Mouse (Mus musculus) embryonic facial prominence, embryonic 13.5 days (tissue): ENCODE results near the gene Zdhhc20. TPM values are rescaled to one million over a fixed set of nuclear protein-coding genes. Genes with fewer than 3 reads are reported as not detected.

Source experiments
- ATAC-seq: fragments of 200-750 bp; cut with Nextera tagmentation; 2 replicates; pipeline ENCODE4 v1.8.0; 2017; ENCODE audit warnings: low read depth; ENCODE audit not compliant: insufficient number of reproducible peaks, insufficient read depth, low FRiP score, low TSS enrichment
- H3K27ac ChIP-seq: fragments of 300-500 bp; sonication (generic); 2 replicates; pipeline ENCODE4 v1.5.1; 2015; ENCODE audit warnings: moderate library complexity, mild to moderate bottlenecking, inconsistent platforms
- H3K27me3 ChIP-seq: fragments of 300-500 bp; sonication (generic); 2 replicates; pipeline ENCODE4 v1.6.1; 2015; ENCODE audit warnings: mild to moderate bottlenecking, inconsistent platforms
- H3K36me3 ChIP-seq: fragments of 300-500 bp; sonication (generic); 2 replicates; pipeline ENCODE4 v1.6.1; 2015; ENCODE audit warnings: mild to moderate bottlenecking, inconsistent platforms
- H3K4me1 ChIP-seq: fragments of 300-500 bp; sonication (generic); 2 replicates; pipeline ENCODE4 v1.6.1; 2015; ENCODE audit warnings: inconsistent platforms
- H3K4me2 ChIP-seq: fragments of 300-500 bp; sonication (generic); 2 replicates; pipeline ENCODE4 v1.6.1; 2015; ENCODE audit warnings: moderate library complexity, mild to moderate bottlenecking, inconsistent platforms
- H3K4me3 ChIP-seq: fragments of 300-500 bp; sonication (generic); 2 replicates; pipeline ENCODE4 v1.5.1; 2015; ENCODE audit warnings: mild to moderate bottlenecking, inconsistent platforms
- H3K9ac ChIP-seq: fragments of 300-500 bp; sonication (generic); 2 replicates; pipeline ENCODE4 v1.6.1; 2015; ENCODE audit warnings: mild to moderate bottlenecking, inconsistent platforms
- H3K9me3 ChIP-seq: fragments of 300-500 bp; sonication (generic); 2 replicates; pipeline ENCODE4 v1.6.1; 2016; ENCODE audit warnings: inconsistent platforms
- WGBS: fragments of 180-500 bp; shearing (Covaris S2); methylation state at CpG from one replicate; pipeline ENCODE4 v1.1.7; 2015; ENCODE audit warnings: mixed read lengths; 5-methylcytosine and 5-hydroxymethylcytosine counted together
- microRNA-seq: library from miRNA; unstranded; fragments of <30 nt; microRNA quantifications from one replicate; pipeline ENCODE4, GENCODE M21; 2016
- polyA plus RNA-seq: library from polyadenylated mRNA; unstranded; fragments of >200 nt; fragmentation: Nextera tagmentation; extraction: Ambion mirVana; gene quantifications from 2 replicates; pipeline ENCODE4 v1.2.1, GENCODE M21; 2015

The Zdhhc20 gene
- polyA plus RNA-seq, 1 experiment from 2014 or later, result 85.5 TPM

- no peak overlapping the region for H3K4me2 ChIP-seq
- H3K4me1 ChIP-seq, result no peaks in the 10 kb centered on the region
- no peak overlapping the region for H3K4me3 ChIP-seq
- H3K9me3 ChIP-seq, result no peaks in the 10 kb centered on the region
- no peaks in the 10 kb centered on the region for H3K27me3 ChIP-seq
- H3K36me3 ChIP-seq, result peaks cover 84% of the 10 kb centered on the region
- WGBS, result 86% methylated on average over 2 of the region's 2 CpGs
- no peak overlapping the region for H3K27ac ChIP-seq
- ATAC-seq, result no peak
- no peak overlapping the region for H3K9ac ChIP-seq
Measured at GRCm38 (mm10) chr14:57810886-57811285, 79.2 kb downstream of the Zdhhc20 start.

DNA sequence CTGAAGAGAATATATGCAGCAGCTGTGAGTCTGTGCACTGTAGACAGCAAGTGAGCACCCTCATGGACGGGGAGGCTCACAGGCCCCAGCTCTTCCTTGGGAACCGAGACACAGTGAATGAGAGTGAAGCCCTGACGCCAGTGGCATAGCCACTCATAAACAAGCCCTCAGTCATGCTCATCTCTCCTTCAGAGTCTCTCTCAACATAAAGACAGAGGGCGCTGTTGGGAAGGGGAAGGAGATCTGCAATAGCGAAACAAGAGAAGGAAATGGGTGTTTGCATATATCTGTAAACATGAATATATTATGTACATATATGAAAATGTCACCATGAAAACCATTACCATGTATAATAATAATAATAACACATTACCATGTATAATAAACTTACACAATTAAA lies 81.5 kb downstream of the Zdhhc20 start:
- Histone ChIP-seq H3K9ac (no peak overlapping the region), H3K9me3 (no peaks in the 10 kb centered on the region), H3K4me3 (no peak overlapping the region), H3K36me3 (peaks cover 91% of the 10 kb centered on the region), H3K27me3 (no peaks in the 10 kb centered on the region), H3K4me2 (no peak overlapping the region), H3K4me1 (no peaks in the 10 kb centered on the region), H3K27ac (no peak overlapping the region)
- 74% methylated on average over 5 of the region's 5 CpGs for WGBS
- no peak for ATAC-seq

DNA sequence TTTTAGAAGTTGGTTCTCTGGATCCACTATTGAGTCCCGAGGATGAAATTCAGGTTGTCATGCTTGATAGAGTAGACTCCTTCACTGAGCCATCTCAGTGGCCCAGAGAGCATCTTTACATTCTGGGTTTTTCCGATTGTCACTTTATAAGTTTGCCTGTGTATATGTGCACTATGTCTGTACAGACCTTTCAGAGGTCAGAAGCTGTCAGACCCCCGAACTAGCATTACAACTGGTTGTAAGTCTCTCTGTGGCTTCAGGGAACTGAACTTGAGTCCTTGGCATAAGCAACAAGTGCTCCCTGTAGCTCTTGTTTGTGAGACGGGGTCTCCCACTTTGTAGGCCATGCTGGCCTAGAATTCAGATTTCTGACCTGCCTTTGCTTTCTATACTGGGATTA lies 86.3 kb downstream of the Zdhhc20 start:
- no peak overlapping the region for H3K9ac ChIP-seq
- H3K27ac ChIP-seq, result no peak overlapping the region
- no peak for ATAC-seq
- no peaks in the 10 kb centered on the region for H3K27me3 ChIP-seq
- no peak overlapping the region for H3K4me2 ChIP-seq
- WGBS, result 86% methylated on average over 4 of the region's 4 CpGs
- peaks cover 10% of the 10 kb centered on the region for H3K4me1 ChIP-seq
- no peak overlapping the region for H3K4me3 ChIP-seq
- H3K36me3 ChIP-seq, result peaks cover 71% of the 10 kb centered on the region
- no peaks in the 10 kb centered on the region for H3K9me3 ChIP-seq

- Histone ChIP-seq H3K9ac (peak within 1 kb of the TSS; percentile 90), H3K36me3 (peaks cover 18% of the 10 kb centered on the region), H3K27ac (peak within 1 kb of the TSS; percentile 71), H3K4me3 (peak within 1 kb of the TSS; percentile 81), H3K4me2 (peak within 1 kb of the TSS; percentile 80), H3K27me3 (no peaks in the 10 kb centered on the region), H3K4me1 (peaks cover 10% of the 10 kb centered on the region), H3K9me3 (no peaks in the 10 kb centered on the region)
- WGBS, result under 1% methylated on average over 94 of the region's 99 CpGs
- ATAC-seq, result peak; percentile 91
Measured at GRCm38 (mm10) chr14:57797991-57798931, 91.8 kb downstream of the Zdhhc20 start, which contains the start of gene Sap18. Gene Sap18, plus strand, starts transcription at chr14:57798180.

DNA sequence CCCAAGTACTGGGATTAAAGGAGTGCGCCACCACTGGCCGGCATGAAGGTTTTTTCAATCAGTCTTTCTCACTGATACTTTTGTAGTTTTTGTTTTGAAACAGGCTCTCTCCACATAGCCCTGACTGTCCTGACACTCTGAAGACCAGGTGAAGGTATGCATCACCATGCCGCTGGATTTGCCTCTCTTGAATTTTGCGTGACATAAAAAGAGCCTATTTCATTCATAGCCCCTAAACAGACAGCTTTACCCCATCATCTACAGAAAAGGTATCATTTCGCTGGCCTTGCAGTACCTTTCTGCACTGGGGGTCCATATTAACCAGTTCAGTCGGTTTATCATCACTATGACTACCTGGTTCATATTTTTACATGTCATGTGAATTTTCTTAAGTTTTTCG lies 92.5 kb downstream of the Zdhhc20 start:
- Histone ChIP-seq H3K9me3 (no peaks in the 10 kb centered on the region), H3K27me3 (no peaks in the 10 kb centered on the region), H3K4me2 (peak overlapping the region; percentile 80), H3K4me1 (peaks cover 10% of the 10 kb centered on the region), H3K27ac (peak overlapping the region; percentile 17; the same call in 1 of the 2 replicates), H3K9ac (peak overlapping the region; percentile 90), H3K36me3 (peaks cover 11% of the 10 kb centered on the region), H3K4me3 (peak overlapping the region; percentile 81)
- 15% methylated on average over 7 of the region's 7 CpGs for WGBS
- ATAC-seq, result 0 out of 2 replicates have a peak, but pooled peaks have one; percentile 24

GRCm38 (mm10) chr14:57791171-57791570 lies 98.9 kb downstream of the Zdhhc20 start:
- no peaks in the 10 kb centered on the region for H3K36me3 ChIP-seq
- no peaks in the 10 kb centered on the region for H3K27me3 ChIP-seq
- no peak overlapping the region for H3K27ac ChIP-seq
- H3K4me2 ChIP-seq, result no peak overlapping the region
- no peaks in the 10 kb centered on the region for H3K9me3 ChIP-seq
- H3K4me3 ChIP-seq, result no peak overlapping the region
- H3K4me1 ChIP-seq, result no peaks in the 10 kb centered on the region
- 88% methylated on average over 4 of the region's 4 CpGs for WGBS
- no peak overlapping the region for H3K9ac ChIP-seq
- no peak for ATAC-seq

DNA sequence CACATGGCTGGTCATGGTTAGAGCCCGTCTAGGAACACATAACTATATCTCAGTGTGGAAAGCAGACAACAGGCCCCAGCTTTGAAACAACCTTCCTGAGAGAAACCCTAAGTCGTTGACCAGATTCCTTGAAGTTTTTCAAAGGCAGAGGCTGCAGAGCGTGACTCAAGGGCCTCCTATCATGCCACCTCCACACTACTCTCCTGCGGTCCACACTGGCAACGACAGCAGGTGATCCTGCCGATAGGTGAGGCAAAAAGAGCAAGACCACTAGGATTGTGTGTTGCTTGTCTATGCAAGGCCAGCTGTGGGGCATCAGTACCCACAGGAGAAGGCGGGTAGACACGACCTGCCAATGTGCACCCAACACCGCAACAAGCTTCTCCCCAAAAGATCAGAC lies 100.3 kb downstream of the Zdhhc20 start:
- Histone ChIP-seq H3K27ac (no peak overlapping the region), H3K4me1 (no peaks in the 10 kb centered on the region), H3K27me3 (no peaks in the 10 kb centered on the region), H3K4me3 (no peak overlapping the region), H3K36me3 (no peaks in the 10 kb centered on the region), H3K9ac (no peak overlapping the region), H3K9me3 (no peaks in the 10 kb centered on the region), H3K4me2 (no peak overlapping the region)
- no peak for ATAC-seq
- 86% methylated on average over 9 of the region's 9 CpGs for WGBS

GRCm38 (mm10) chr14:57789311-57789710 lies 100.8 kb downstream of the Zdhhc20 start:
- no peak overlapping the region for H3K4me2 ChIP-seq
- 71% methylated on average over 2 of the region's 2 CpGs for WGBS
- ATAC-seq, result no peak
- H3K27ac ChIP-seq, result no peak overlapping the region
- no peaks in the 10 kb centered on the region for H3K36me3 ChIP-seq
- H3K4me1 ChIP-seq, result no peaks in the 10 kb centered on the region
- H3K9ac ChIP-seq, result no peak overlapping the region
- no peaks in the 10 kb centered on the region for H3K9me3 ChIP-seq
- no peak overlapping the region for H3K4me3 ChIP-seq
- H3K27me3 ChIP-seq, result no peaks in the 10 kb centered on the region

DNA sequence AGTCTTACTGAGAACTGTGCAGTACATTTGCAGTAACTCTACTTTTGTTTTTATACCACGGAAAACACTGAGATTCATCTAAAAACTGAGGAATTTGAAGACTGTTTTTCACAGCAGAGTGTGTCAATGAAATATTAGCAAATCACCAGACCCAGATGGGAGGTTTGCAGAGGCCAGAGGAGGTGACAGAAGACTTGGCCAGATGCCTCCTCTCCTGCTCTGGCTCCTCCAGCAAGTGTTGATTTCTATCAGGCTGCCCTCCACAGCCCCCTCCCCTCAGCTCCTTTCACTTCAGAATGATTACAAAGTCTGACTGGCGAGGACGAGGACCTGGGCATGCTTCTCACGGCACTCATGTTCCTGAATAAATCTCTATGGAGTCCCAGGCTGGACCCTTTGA lies 102.7 kb downstream of the Zdhhc20 start:
- ATAC-seq, result no peak
- Histone ChIP-seq H3K9me3 (no peaks in the 10 kb centered on the region), H3K27me3 (no peaks in the 10 kb centered on the region), H3K36me3 (no peaks in the 10 kb centered on the region), H3K4me1 (no peaks in the 10 kb centered on the region), H3K9ac (no peak overlapping the region), H3K4me3 (no peak overlapping the region), H3K27ac (no peak overlapping the region), H3K4me2 (no peak overlapping the region)
- 65% methylated on average over 4 of the region's 4 CpGs for WGBS

Small RNA genes lying within 50 kb of the gene (microRNA-seq; reads per million reads assigned to microRNA genes)
- gene Mir3077, result not detected

Other genes starting within 250 kb of the Zdhhc20 start
- 24.4 and 26.0 TPM in 2 replicates for gene Xpo4, start 224.8 kb downstream of the Zdhhc20 start, polyA plus RNA-seq
- not detected in 2 replicates for gene Gm49361, start 144.2 kb downstream of the Zdhhc20 start, polyA plus RNA-seq
- 25.3 TPM in 2 replicates for gene Lats2, start 131.9 kb downstream of the Zdhhc20 start, polyA plus RNA-seq
- 27.4 and 35.4 TPM in 2 replicates for gene Sap18, start 92.1 kb downstream of the Zdhhc20 start, polyA plus RNA-seq
- gene Ska3, start 64.1 kb downstream of the Zdhhc20 start, polyA plus RNA-seq, result 39.0 and 40.2 TPM in 2 replicates
- gene Mrpl57, start 64.0 kb downstream of the Zdhhc20 start, polyA plus RNA-seq, result 142 and 147 TPM in 2 replicates
- 96.5 and 103 TPM in 2 replicates for gene Micu2, start 109.0 kb upstream of the Zdhhc20 start, polyA plus RNA-seq
- 7.5 and 10.4 TPM in 2 replicates for gene Fgf9, start 180.3 kb upstream of the Zdhhc20 start, polyA plus RNA-seq